Mouse (Mus musculus): Measurements from ENCODE around the gene Lypd6b.

Gene Lypd6b

DNA sequence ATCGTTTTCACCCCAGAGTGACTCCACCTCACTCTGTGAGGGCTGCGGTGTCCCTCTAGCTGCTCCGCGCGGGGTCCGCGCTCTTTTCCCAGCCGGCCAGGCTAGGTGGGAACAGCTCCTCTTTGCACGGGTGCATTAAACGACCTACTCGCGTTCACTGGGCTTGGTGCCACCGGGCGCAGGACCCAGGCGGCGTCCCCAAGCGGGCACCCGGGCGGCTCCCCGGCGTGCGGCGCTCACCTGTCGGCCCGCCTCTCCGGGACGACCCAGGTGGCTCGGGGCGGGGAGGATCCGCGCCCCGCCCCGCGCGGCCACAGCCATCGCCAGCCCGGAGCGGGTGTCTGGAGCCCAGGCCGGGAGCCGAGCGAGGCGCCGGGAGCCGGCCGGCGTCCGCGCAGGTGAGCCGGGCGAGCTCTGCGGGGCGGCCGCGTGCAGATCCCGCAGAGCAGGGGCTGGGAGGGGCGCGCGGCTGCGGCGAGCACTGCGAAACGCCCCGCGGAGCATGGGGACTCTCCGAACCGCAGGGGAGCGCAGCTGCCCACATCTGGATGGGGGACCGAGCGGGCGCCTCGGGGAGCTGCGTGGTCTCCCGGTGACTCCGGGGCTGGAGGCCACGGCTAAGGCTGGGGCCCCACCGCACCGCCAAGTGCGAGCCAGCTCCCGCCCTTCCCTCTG lies at the start of gene Lypd6b:
TSS of gene Lypd6b (plus strand) at position 313 of the 675 bp plus-strand sequence.
- DNase-seq (ENCODE audit: low spot score in 2 of 2): peak in 1 of 2 experiments; percentile 18

DNA sequence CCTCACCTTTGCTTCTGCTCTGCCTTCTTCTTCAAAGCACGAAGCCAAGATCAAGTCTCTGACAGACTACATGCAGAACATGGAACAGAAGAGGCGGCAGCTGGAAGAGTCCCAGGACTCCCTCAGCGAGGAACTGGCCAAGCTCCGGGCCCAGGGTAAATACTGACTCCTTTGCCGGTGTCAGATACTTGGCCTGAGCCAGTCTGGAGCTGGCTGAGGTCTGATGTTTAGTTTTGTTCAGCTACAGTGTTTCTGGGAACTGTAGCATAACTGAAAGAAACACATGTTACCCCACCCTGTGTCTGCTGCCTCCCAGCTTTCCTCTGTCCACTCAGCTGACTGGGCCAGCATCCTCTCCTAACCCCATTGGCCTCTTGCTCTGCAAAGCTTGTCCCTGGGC lies 48.4 kb upstream of the Lypd6b start:
- peak in 1 of 2 experiments; percentile 52 for DNase-seq (ENCODE audit: low spot score in 2 of 2)

DNA sequence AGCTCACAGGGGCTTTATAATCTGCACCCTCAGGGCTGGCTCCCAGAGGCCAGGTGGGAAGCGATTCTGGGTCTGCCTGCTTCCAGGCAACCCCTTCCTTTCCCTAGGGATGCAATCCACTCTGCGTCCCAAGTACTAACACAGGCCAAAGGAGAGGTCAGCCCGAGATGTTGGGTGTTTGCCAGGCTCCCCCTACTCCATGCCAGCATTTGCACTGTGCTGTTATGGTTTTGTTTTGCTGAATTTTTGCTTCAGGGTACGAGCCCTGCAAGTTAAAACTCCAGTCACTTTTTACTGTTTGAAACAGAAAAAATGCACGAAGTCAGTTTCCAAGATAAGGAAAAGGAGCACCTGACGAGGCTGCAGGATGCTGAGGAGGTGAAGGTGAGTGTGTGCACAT lies 46.5 kb upstream of the Lypd6b start:
- no peak for DNase-seq (ENCODE audit: low spot score in 2 of 2)

DNA sequence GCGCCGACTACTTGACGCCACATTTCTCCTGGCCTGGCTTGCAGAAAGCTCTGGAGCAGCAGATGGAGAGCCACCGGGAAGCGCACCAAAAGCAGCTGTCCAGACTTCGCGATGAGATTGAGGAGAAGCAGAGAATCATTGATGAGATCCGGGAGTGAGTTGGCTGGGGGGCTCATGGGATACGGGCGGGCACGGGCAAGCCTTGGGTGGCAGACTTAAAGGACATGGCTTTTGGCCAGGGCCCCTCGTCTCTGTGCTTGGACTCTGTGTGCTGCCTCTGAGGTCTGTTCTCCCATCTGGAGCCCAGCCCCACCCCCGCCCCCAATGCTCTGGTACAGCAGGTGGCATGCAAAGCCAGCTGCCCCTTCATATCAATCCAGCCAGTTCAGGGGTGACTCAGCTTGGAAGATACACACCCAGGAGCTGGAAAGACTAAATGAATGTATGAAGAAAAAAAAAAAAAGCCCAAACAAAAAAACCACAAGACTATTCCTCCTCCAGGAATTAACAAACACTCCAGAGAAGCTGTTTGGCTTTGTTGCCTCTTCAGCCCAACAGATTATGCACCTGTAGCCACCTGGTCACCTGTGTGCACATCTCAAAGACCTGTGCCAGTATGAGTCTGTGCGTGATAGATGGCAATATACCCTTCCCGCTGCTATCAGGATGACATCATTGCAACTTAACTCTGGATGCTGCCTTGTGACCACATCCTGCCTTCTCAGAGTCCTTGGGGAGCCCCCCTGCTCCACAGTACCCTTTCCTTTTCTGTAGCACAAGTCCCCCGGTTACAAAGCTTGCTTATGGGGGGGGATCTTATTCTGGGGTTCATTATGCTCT lies 45.4 kb upstream of the Lypd6b start:
- peak in 1 of 2 experiments; percentile 71 for DNase-seq (ENCODE audit: low spot score in 2 of 2)

DNA sequence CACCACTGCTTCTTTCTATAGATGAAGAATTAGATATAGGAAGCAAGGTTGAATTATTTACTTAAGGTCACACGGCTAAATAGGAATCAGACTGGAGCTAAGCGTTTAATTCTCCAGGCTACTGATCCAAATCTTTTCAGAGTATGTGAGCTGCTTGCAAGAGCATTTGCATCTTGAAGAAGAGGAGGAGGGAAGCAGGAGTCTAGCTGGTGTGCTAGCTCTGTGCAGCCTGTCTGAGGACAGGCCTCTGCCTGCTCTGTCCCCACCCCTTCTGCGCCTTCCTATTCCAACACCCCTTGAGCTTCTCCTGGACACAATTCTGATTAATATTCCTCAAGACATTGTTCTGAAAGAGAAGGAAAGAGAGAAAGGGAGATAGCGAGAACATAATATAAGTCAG lies 44.6 kb upstream of the Lypd6b start:
- DNase-seq (ENCODE audit: low spot score in 2 of 2): no peak

DNA sequence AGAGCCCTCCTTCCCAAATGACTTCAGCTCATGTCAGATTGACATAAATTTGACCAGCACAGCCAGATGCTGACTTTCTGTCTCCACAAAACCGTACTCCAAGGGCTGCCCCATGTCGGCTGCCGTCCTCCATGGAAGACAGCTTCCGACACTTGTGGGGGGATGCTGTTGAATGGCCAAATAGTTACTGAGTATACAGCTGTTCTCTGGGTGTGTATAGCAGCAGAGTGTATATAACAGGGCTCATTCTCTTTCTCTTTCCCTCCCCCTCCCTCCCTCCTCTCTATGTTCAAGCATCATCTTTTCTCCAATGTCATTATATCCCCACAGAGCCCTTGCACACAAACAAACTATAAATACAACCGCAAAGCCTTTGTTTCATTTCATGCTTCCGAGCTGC lies 43.7 kb upstream of the Lypd6b start:
- no peak for DNase-seq (ENCODE audit: low spot score in 2 of 2)

DNA sequence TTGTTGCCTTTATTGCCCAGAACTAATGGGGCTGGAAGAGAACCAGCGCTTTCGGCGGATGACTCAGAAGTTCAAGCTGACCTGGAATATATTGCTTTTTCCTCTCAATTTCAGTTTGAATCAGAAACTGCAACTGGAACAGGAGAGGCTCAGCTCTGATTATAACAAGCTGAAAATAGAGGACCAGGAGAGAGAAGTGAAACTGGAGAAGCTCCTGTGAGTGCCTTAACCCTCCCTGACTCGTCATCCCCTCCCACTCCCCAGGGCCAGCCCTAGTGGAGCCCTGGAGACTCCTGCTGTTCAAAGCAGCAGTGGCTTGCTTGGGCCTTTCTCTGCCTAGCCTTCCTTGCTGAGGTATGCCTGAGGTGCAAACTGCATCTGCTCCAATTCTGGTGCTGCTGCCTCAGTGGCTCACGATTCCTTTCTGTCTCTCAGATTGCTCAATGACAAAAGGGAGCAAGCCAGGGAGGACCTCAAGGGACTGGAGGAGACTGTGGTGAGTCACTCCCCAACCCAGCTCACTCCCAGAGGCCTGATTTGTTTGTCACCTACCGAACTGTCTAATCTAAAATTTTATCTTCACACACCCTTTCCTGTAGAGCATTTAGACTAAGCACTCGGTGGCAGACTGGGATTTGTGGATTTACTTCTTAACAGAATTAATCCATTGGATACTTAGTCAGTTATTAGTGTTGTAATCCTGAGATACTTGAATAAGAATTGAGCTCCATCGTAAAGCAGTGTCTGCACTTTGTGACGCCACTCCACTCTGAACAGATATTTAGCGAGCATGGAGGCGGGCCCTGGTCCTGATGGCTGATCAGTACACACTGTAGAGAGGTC lies 43.0 kb upstream of the Lypd6b start:
- no peak for DNase-seq (ENCODE audit: low spot score in 2 of 2)

DNA sequence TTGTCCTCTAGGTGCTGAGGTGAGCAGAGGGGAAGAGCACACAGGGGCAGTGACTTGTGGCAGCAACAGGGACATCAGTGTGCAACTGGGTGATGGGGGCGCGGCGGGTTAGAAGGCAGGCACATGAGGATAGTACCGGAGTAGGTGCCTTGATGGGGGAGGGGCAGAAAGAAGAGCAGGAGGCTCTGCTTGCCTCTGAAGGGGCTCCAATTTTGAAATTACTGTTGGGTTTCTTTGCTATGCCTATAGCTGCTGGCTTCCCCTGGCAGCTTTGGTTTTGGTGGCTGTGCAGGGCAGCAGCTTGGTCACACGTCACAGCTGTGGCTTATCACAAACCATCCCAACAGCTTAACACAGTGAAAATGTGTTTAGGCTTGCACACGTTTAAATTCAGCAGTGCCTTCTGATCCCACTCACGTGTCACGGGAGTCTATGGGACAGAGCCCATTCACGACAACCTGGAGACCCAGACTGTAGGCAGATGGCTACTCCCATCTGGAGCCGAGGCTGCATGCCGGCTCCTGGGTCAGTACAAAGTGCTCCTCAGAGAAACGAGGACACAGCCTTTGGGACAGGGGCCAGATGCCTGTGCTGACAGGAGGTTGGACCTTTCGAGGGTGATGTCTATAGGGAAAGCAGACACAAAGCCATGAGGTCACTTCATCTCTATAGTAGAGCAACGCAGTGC lies 42.2 kb upstream of the Lypd6b start:
- no peak for DNase-seq (ENCODE audit: low spot score in 2 of 2)

DNA sequence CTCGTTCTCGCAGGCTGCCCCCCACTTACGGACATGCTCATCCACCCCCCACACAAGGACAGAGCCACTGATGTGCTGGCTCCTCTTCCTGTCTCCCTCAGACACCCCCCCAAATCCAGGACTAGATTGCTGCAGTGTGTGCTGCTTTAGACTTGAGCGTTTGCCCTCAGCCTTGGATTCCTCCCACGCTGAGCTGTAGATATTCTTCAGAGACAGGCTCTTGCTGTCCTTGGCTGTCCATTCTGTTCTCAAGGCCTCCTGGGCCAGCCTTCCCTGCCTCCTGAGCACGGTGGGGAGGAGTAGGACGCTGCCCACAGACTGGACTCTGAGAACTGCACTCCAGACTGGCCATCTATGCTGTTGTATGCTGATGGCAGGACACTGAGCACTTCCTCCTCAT lies 40.5 kb upstream of the Lypd6b start:
- no peak for DNase-seq (ENCODE audit: low spot score in 2 of 2)

DNA sequence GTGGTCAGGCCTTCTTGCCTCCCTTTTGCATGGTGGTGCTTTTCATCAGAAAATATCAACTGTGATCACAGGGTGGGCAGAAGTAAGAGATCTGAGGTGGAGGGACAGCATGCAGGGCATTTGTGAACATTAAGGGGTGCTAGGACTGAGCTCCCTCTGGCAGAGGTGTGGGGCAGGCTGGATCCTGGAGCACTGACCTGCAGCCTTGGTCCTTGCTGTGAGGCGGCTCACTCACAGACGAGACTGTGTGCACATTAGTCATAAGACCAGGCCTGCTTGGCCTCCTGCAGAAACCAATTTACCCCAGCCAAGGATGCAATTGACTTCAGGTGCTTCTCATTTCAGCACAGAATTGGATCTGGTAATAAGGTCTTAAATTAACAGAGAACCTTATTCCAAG lies 39.8 kb upstream of the Lypd6b start:
- DNase-seq (ENCODE audit: low spot score in 2 of 2): no peak

DNA sequence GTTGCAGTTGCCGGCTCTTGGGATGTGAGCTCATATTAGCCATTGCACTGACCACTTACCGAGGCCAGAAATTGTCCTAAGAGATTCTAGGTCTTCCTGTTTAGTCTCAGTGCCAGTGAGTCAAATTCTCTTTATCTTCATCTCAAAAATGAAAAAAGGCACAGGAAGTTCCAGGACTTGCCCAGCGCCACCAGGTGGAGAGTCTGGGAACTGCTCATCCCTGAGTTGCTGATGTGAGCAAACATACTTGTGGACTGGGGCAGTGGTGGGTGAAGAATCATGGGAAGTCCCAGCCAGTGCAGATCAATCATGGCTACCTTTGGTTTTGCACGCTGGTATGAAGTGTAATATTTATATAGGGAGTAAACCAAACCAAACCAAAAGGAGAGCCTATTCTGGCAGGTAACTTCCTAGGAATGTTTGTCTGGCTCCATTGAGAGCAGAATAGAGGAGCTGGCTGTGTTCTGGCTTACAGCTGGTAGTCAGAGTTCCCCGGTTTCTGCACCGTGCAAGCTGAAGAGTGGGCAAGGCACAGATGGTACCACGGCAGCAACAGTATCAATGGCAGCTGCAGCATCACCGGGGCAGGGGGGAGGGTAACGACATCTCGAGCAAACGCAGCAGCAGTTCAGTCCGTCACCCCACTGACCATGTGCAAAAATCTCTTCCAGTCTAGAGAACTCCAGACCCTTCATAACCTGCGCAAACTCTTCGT lies 38.7 kb upstream of the Lypd6b start:
- peak in 1 of 2 experiments; percentile 75 for DNase-seq (ENCODE audit: low spot score in 2 of 2)

DNA sequence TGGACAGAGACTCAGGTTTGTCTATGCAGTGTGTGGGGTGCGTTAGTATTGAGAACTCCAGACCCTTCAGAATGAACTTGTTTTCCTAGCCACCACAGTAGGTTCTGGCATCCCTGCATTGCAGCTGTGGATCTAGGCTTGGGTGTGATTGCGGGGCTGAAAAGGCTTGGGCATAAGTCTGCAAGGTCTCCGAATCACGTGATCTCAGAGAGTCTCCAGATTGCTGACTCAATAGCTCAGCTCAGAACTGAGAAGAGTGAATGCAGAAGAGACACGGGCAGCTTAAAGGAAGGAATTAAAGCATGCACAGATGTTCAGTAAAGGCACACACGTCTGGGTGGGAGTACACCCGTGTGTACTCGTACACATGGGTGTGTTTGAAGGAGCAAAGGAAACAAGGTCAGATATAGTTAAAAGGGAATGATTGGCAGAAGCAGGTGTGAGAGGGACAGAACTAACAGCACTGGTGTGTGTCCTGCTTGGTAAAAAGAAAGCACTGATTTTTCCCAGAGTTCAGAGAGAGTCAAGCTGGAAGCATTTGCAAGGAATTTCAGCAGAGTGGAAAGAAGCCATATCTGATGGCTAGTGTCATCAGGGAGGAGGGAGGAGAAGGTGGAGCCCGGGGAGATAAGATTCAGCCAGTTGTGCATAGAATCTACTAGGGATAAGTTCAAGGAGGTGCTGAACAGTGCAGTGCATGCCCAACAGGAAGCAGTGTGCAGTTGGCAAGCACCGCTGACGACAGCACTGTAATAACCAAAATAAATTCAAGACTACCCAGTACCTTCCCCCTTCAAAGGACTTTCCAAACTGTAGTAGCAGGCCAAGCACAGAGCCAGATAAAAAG lies 37.5 kb upstream of the Lypd6b start:
- no peak for DNase-seq (ENCODE audit: low spot score in 2 of 2)

DNA sequence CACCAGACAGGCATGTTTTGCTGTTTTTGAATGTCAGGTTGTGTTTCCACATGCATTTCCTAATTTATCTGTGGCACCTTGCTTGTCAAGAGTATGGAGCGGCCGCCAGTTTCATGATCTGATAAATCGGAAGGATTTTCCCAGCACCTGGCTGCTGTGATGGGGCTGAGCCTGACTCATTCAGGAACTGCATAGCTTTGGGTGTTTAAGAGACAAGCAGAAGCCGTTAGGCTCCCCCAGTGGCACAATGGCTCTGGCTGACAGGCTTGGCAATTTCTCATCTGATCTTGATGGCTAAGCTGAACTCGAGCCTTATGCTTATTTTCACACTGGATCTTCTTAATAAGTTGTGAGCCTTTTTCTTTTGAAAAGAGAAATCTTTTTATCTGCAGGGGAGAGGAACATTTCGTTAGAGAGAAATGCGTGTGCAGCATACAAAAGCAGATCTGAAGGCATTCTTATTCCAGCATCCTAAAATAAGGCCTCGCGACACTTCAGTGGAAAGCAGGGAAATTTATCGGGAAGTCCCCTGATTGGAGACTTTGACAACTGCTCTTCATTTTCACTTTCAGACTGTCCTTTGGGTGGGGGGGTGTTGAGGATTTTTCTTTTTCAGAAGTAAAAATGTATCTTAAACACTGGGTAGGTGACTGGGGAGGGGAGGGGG lies 35.8 kb upstream of the Lypd6b start:
- DNase-seq (ENCODE audit: low spot score in 2 of 2): no peak

DNA sequence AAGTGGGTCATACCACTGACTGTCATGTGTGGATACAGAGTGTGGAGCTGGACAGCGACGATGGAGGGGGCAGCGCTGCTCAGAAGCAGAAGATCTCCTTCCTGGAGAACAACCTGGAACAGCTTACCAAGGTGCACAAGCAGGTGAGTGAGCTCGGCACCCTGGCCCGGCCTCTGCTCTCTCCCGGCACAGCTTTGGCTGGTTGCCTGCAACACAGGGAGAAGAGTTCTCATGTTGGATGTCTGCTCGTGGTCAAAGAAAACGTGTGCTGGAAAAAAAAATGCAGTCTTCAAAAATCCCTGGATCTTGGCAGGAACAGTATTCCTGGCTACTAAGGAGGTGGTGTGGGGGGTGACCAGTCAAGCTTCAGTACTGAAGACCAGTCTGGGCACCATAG lies 35.3 kb upstream of the Lypd6b start:
- no peak for DNase-seq (ENCODE audit: low spot score in 2 of 2)

DNA sequence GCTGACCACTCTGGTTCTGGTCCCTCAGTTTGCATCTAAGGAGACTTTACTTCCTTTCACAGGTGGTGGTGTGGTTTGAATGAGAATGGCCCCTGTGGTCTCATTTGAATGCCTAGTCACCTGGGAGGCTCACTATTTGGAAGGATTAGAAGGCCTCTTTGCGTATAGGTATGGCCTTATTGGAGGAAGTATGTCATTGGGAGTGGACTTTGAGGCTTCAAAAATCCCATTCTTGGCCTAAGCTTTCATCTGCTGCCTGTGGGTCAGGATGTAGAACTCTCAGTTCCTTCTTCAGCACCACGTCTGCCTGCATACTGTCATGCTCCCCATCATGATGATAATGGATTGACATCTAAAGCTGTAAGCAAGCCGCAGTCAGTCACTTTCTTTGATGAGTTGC lies 34.4 kb upstream of the Lypd6b start:
- no peak for DNase-seq (ENCODE audit: low spot score in 2 of 2)

DNA sequence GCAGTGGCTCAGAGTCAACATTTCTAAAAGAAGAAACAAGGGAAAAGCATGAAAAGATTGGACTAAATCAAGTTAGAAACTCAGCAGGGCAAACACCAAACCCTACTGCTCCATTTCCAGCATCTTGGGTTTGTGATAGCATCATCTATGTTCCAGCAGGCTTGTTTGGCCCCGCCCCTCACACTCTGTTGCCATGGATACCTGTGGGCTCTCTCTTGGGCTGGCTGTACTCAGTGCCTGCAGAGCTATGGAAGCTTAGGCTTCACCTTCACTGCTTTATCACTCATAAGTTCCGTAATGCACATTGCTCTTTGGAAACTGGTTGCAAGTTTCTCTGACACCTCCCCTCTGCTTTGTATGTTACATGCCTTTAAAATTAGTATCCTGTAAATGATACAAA lies 32.4 kb upstream of the Lypd6b start:
- no peak for DNase-seq (ENCODE audit: low spot score in 2 of 2)

DNA sequence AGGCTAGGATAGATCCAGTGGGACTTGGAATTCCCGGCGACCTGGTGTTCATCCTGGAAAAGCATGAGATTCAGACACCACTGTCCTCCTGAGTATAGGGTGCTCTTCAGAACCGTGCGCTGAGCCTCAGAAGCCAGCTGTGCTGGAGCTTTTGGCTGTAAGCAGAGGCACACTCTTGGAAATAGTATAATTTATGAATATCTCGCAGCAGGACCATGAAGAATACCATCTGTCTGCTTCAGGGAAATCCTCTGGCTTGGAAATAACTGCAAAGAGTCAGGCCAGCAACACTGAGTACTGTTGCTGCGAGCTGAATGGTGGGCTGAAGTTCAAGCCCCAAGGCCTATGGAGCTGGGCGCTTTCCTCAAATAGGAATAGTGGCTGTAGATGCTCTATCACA lies 29.9 kb upstream of the Lypd6b start:
- DNase-seq (ENCODE audit: low spot score in 2 of 2): no peak

DNA sequence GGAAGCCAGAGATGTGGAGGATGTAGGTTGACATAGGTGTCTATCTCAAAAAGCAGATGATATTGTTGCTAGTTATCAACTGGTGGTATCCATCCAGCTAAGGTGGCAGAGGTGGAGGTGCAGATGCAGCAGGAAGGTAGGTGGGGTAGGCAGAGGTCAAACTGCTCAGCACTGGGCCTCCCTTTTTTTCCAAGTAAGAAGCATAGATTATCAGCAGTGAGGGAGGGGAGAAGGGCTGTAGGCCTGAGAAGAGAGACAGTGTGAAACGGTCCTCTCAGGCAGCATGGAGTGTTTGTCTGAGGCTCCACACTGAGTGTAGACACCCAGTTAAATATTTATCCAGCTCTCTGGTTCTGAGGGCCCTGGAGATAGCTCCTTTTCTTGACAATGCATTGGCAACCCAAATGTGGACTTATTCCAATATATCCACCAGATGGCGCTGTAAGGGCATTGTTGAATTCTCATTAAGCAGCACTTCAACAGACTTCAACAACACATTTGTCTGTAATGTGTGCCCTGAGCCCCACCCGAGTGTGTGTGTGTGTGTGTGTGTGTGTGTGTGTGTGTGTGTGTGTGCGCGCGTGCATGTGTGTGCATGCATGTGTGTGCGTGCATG lies 23.0 kb upstream of the Lypd6b start:
- peak in 1 of 2 experiments; percentile 51 for DNase-seq (ENCODE audit: low spot score in 2 of 2)

DNA sequence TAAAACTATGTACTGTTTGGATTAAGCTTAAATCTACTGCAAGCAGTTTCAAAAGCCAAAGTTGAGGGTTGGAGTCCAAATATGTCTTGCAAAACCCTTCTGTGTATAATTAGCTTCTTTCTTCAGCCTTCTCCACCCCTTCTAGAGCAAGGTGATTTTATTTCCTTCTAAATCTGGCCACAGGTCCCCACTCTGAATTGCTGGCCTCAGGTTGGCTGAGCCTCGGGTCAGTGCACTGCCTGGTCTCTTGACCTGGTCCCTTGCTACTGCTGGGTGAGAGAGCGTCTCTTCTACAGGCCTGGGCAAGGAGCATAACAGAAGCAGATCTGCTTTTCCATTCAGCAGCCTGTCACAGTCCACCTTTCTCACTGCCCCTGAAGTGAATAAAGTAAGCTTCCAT lies 18.6 kb upstream of the Lypd6b start:
- DNase-seq (ENCODE audit: low spot score in 2 of 2): no peak

Data from cerebellum, postnatal 4 days (tissue).